Comparison of ENCODE assay signal across 21 mouse cellular contexts in the genomic region with DNA sequence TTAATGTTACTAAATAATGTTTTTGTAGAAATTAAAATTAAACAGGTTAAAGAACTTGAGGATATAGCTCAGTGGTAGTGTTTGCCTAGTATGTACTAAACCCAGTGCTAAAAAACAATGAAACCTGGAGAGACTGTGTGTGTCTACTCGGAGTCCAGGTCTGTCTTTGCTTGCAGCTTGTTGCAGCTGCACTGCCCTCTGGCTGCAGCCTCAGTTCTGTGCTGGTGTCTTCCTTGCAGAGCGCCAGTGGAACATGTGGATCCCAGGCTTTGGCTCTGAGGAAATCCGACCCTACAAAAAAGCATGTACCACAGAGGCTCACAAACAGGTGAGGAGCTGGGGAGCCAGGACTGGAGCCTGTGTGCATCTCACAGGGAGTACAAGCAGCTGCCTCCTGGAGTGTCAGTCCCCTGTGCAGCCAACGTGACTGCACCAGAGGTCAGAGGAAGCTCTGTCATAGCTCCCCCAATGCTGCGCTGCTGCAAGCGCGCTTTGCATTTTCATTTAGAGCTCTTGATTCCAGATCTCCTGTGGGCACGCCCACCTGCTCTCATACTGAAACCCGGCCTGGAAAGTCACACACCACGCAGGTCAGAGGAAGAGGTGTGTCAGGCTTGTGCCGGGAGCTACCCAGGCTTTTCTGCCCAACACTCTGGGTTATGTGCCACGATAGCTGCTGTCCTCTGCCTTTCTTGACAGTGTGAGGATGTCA. TPM values are rescaled to one million over a fixed set of nuclear protein-coding genes. Genes with fewer than 3 reads are reported as not detected.
DNase-seq lines count a peak whose midpoint lies in the region; ATAC-seq and TF ChIP-seq lines count a peak whose summit lies in the region.
"Had no signal": no experiment of that assay in that cellular context is flagged by ENCODE, and none has a peak within 500 bp of the region (broad histone marks: within the 10 kb centered on the region; RNA-seq: fewer than 3 reads in every experiment).

No protein-coding gene starts in this region.

- no peak overlapping the region for H3K27ac ChIP-seq in intestine, postnatal 0 days (ENCODE audit: low read depth, low read length)
- no peak overlapping the region for H3K27ac ChIP-seq in intestine, embryonic 15.5 days
- no peak overlapping the region for H3K27ac ChIP-seq in lung, embryonic 14.5 days (ENCODE audit: low read depth)
- no peak overlapping the region for H3K27ac ChIP-seq in stomach, postnatal 0 days (replicated peaks)
- H3K27ac ChIP-seq: heart, embryonic 15.5 days; hindbrain, embryonic 13.5 days; neural tube, embryonic 15.5 days; stomach, embryonic 15.5 days had no signal

- H3K4me2 ChIP-seq in intestine, postnatal 0 days (replicated peaks; ENCODE audit: low read depth), result no peak overlapping the region
- no peak overlapping the region for H3K4me2 ChIP-seq in intestine, embryonic 15.5 days (replicated peaks)
- no peak overlapping the region for H3K4me2 ChIP-seq in lung, embryonic 14.5 days
- no peak overlapping the region for H3K4me2 ChIP-seq in stomach, postnatal 0 days (replicated peaks; ENCODE audit: low read depth)
- H3K4me2 ChIP-seq: heart, embryonic 15.5 days; hindbrain, embryonic 13.5 days; neural tube, embryonic 15.5 days; stomach, embryonic 15.5 days had no signal

- no peak overlapping the region for H3K9ac ChIP-seq in intestine, postnatal 0 days (ENCODE audit: low read depth, low read length)
- no peak overlapping the region for H3K9ac ChIP-seq in intestine, embryonic 15.5 days
- no peak overlapping the region for H3K9ac ChIP-seq in lung, embryonic 14.5 days
- no peak overlapping the region for H3K9ac ChIP-seq in stomach, postnatal 0 days (ENCODE audit: low read length)
- H3K9ac ChIP-seq: heart, embryonic 15.5 days; hindbrain, embryonic 13.5 days; neural tube, embryonic 15.5 days; stomach, embryonic 15.5 days had no signal

- H3K27me3 ChIP-seq in intestine, postnatal 0 days (replicated peaks; ENCODE audit: control insufficient read depth, insufficient read depth, low read length), result no peaks in the 10 kb centered on the region
- H3K27me3 ChIP-seq in intestine, embryonic 15.5 days (replicated peaks), result no peaks in the 10 kb centered on the region
- H3K27me3 ChIP-seq in lung, embryonic 14.5 days (ENCODE audit: insufficient read depth, low read length), result no peaks in the 10 kb centered on the region
- H3K27me3 ChIP-seq in stomach, postnatal 0 days (ENCODE audit: control insufficient read depth, insufficient read depth, low read length), result no peaks in the 10 kb centered on the region
- H3K27me3 ChIP-seq: heart, embryonic 15.5 days; hindbrain, embryonic 13.5 days; neural tube, embryonic 15.5 days; stomach, embryonic 15.5 days had no signal

- no peaks in the 10 kb centered on the region for H3K4me1 ChIP-seq in intestine, postnatal 0 days (replicated peaks; ENCODE audit: control insufficient read depth, insufficient read depth, low read length)
- no peaks in the 10 kb centered on the region for H3K4me1 ChIP-seq in intestine, embryonic 15.5 days (replicated peaks)
- H3K4me1 ChIP-seq in lung, embryonic 14.5 days (ENCODE audit: insufficient read depth), result no peaks in the 10 kb centered on the region
- H3K4me1 ChIP-seq in stomach, postnatal 0 days (replicated peaks; ENCODE audit: control insufficient read depth, insufficient read depth), result no peaks in the 10 kb centered on the region
- H3K4me1 ChIP-seq: heart, embryonic 15.5 days; hindbrain, embryonic 13.5 days; neural tube, embryonic 15.5 days; stomach, embryonic 15.5 days had no signal

- intact Hi-C loops in left cerebral cortex, postnatal 25 days (cut with DNase I), result loop anchor here (5.0 kb wide), 1 partner anchor 121 kb away; no protein-coding TSS in a partner anchor

- H3K4me3 ChIP-seq in intestine, postnatal 0 days (ENCODE audit: low read depth, low read length), result no peak overlapping the region
- no peak overlapping the region for H3K4me3 ChIP-seq in intestine, embryonic 15.5 days (replicated peaks)
- no peak overlapping the region for H3K4me3 ChIP-seq in lung, embryonic 14.5 days (ENCODE audit: low read depth, low read length)
- H3K4me3 ChIP-seq in stomach, postnatal 0 days (ENCODE audit: low read depth, low read length), result no peak overlapping the region
- H3K4me3 ChIP-seq: erythroblast, embryonic 14.5 days; heart, embryonic 15.5 days; hindbrain, embryonic 13.5 days; neural tube, embryonic 15.5 days; stomach, embryonic 15.5 days had no signal

- no peaks in the 10 kb centered on the region for H3K9me3 ChIP-seq in intestine, postnatal 0 days (ENCODE audit: control insufficient read depth)
- H3K9me3 ChIP-seq in intestine, embryonic 15.5 days, result no peaks in the 10 kb centered on the region; the same call in 1 of the 2 replicates
- H3K9me3 ChIP-seq in lung, embryonic 14.5 days (ENCODE audit: low read depth, low read length), result no peaks in the 10 kb centered on the region
- no peaks in the 10 kb centered on the region for H3K9me3 ChIP-seq in stomach, postnatal 0 days (ENCODE audit: control insufficient read depth, low read length)
- H3K9me3 ChIP-seq: heart, embryonic 15.5 days; hindbrain, embryonic 13.5 days; neural tube, embryonic 15.5 days had no signal

- WGBS in intestine, postnatal 0 days, result 81% methylated on average over 12 of the region's 12 CpGs
- 84% methylated on average over 12 of the region's 12 CpGs for WGBS in intestine, embryonic 15.5 days
- 84% methylated on average over 12 of the region's 12 CpGs for WGBS in lung, embryonic 14.5 days
- 86% methylated on average over 12 of the region's 12 CpGs for WGBS in stomach, postnatal 0 days

- TF ChIP-seq CTCF in intestine, postnatal 0 days (IDR thresholded peaks at IDR 0.05; ENCODE audit: low read depth), result peak; percentile 44
- peak; percentile 28; the same call in 1 of the 2 replicates for TF ChIP-seq CTCF in lung, embryonic 14.5 days (IDR thresholded peaks at IDR 0.05; ENCODE audit: low read depth)
- peak; percentile 56 for TF ChIP-seq CTCF in stomach, postnatal 0 days (IDR thresholded peaks at IDR 0.05; ENCODE audit: low read depth)

- DNase-seq in adrenal gland, postnatal 14 days, result peak; percentile 4
- DNase-seq in adrenal gland, postnatal 4 days (ENCODE audit: low spot score in 2 of 2), result no peak
- DNase-seq in lung, embryonic 14.5 days, result no peak
- DNase-seq in lung, postnatal 14 days, result no peak
- DNase-seq in stomach, postnatal 0 days (ENCODE audit: low spot score), result no peak
- no peak for DNase-seq in left cerebral cortex, postnatal 25 days (ENCODE audit: low spot score in 2 of 2)
- DNase-seq: adrenal gland, adult 8-10 months; cerebellum, adult 9-11 months; embryo, embryonic 11 days; kidney, adult 18-20 months; kidney, postnatal 4 days; layer of hippocampus, postnatal 36 days; retina, postnatal 1 day had no signal

- no peak for TF ChIP-seq EP300 in stomach, postnatal 0 days (optimal IDR thresholded peaks at IDR 0.05)

- H3K36me3 ChIP-seq in intestine, postnatal 0 days (ENCODE audit: control insufficient read depth, insufficient read depth), result peaks cover 28% of the 10 kb centered on the region
- H3K36me3 ChIP-seq in intestine, embryonic 15.5 days, result peaks cover 14% of the 10 kb centered on the region; the same call in 1 of the 2 replicates
- H3K36me3 ChIP-seq in lung, embryonic 14.5 days (ENCODE audit: insufficient read depth), result peaks cover 41% of the 10 kb centered on the region
- H3K36me3 ChIP-seq in stomach, postnatal 0 days (ENCODE audit: control insufficient read depth, insufficient read depth, low read length), result peaks cover 9% of the 10 kb centered on the region; the same call in 1 of the 2 replicates

- no peak for ATAC-seq in intestine, postnatal 0 days
- ATAC-seq in intestine, embryonic 15.5 days, result no peak
- ATAC-seq in lung, embryonic 14.5 days (ENCODE audit: insufficient read depth), result no peak
- ATAC-seq in stomach, postnatal 0 days (ENCODE audit: low FRiP score, low TSS enrichment), result no peak

RNA-seq across cellular contexts. Expression of a gene that starts 11.4 kb away (rescaled TPM):
- 0.93 and 3.5 TPM in 2 replicates for total RNA-seq in adrenal gland, postnatal 14 days (2021)
- total RNA-seq in adrenal gland, postnatal 4 days (2021), result 1 to 10 TPM; 4.3 to 6.6 TPM
- 48.2 and 48.3 TPM in 2 replicates for polyA plus RNA-seq in intestine, postnatal 0 days (2015; fragmentation: Nextera tagmentation; extraction: Ambion mirVana)
- polyA plus RNA-seq in intestine, embryonic 15.5 days (2015; fragmentation: Nextera tagmentation; extraction: Ambion mirVana), result 3.6 and 3.9 TPM in 2 replicates
- polyA plus RNA-seq in lung, embryonic 14.5 days (2014; fragmentation: Nextera tagmentation; extraction: Ambion mirVana), result 1.2 and 1.9 TPM in 2 replicates
- 2.3 and 2.6 TPM in 2 replicates for polyA plus RNA-seq in stomach, postnatal 0 days (2015; fragmentation: Nextera tagmentation; extraction: Ambion mirVana)
- total RNA-seq in left cerebral cortex, postnatal 25 days (2021), result 1 to 10 TPM; 1.2 to 1.5 TPM
- total RNA-seq: megakaryocyte-erythroid progenitor cell, adult 5-6 weeks had no signal

RNA-seq across cellular contexts. Expression of a gene that starts 17.6 kb away (rescaled TPM):
- total RNA-seq in adrenal gland, postnatal 14 days (2021), result 27.3 and 31.3 TPM in 2 replicates
- total RNA-seq in adrenal gland, postnatal 4 days (2021), result 10 to 100 TPM; 19.4 to 23.3 TPM
- 43.2 and 47.5 TPM in 2 replicates for polyA plus RNA-seq in intestine, postnatal 0 days (2015; fragmentation: Nextera tagmentation; extraction: Ambion mirVana)
- polyA plus RNA-seq in intestine, embryonic 15.5 days (2015; fragmentation: Nextera tagmentation; extraction: Ambion mirVana), result 37.7 and 39.8 TPM in 2 replicates
- polyA plus RNA-seq in lung, embryonic 14.5 days (2014; fragmentation: Nextera tagmentation; extraction: Ambion mirVana), result 48.7 and 49.1 TPM in 2 replicates
- polyA plus RNA-seq in stomach, postnatal 0 days (2015; fragmentation: Nextera tagmentation; extraction: Ambion mirVana), result 23.9 and 24.0 TPM in 2 replicates
- total RNA-seq in left cerebral cortex, postnatal 25 days (2021), result 10 to 100 TPM; 19.2 to 22.5 TPM

RNA-seq across cellular contexts. Expression of a gene that starts 30.4 kb away (rescaled TPM):
- total RNA-seq in adrenal gland, postnatal 14 days (2021), result 16.2 and 17.3 TPM in 2 replicates
- 10 to 100 TPM; 19.8 to 26.8 TPM for total RNA-seq in adrenal gland, postnatal 4 days (2021)
- polyA plus RNA-seq in intestine, postnatal 0 days (2015; fragmentation: Nextera tagmentation; extraction: Ambion mirVana), result 8.9 and 9.6 TPM in 2 replicates
- polyA plus RNA-seq in intestine, embryonic 15.5 days (2015; fragmentation: Nextera tagmentation; extraction: Ambion mirVana), result 27.8 and 31.3 TPM in 2 replicates
- 33.1 and 39.5 TPM in 2 replicates for polyA plus RNA-seq in lung, embryonic 14.5 days (2014; fragmentation: Nextera tagmentation; extraction: Ambion mirVana)
- polyA plus RNA-seq in stomach, postnatal 0 days (2015; fragmentation: Nextera tagmentation; extraction: Ambion mirVana), result 11.2 and 11.4 TPM in 2 replicates
- total RNA-seq in left cerebral cortex, postnatal 25 days (2021), result 10 to 100 TPM; 25.2 to 26.2 TPM

RNA-seq across cellular contexts. Expression of a gene that starts 37.6 kb away (rescaled TPM):
- 33.2 and 35.3 TPM in 2 replicates for total RNA-seq in adrenal gland, postnatal 14 days (2021)
- total RNA-seq in adrenal gland, postnatal 4 days (2021), result 10 to 100 TPM; 40.3 to 45.8 TPM
- polyA plus RNA-seq in intestine, postnatal 0 days (2015; fragmentation: Nextera tagmentation; extraction: Ambion mirVana), result 80.1 and 84.1 TPM in 2 replicates
- polyA plus RNA-seq in intestine, embryonic 15.5 days (2015; fragmentation: Nextera tagmentation; extraction: Ambion mirVana), result 74.5 and 82.9 TPM in 2 replicates
- 69.9 and 71.8 TPM in 2 replicates for polyA plus RNA-seq in lung, embryonic 14.5 days (2014; fragmentation: Nextera tagmentation; extraction: Ambion mirVana)
- polyA plus RNA-seq in stomach, postnatal 0 days (2015; fragmentation: Nextera tagmentation; extraction: Ambion mirVana), result 45.5 and 45.7 TPM in 2 replicates
- 10 to 100 TPM; 18.0 to 22.2 TPM for total RNA-seq in left cerebral cortex, postnatal 25 days (2021)

Comparison
In these comparisons a context has a peak if more than half of its experiments do, and no peak if none do; other contexts are left out.
1. RNA of a gene that starts 11.4 kb away (polyA plus RNA-seq): 48.2 to 48.3 TPM in intestine, postnatal 0 days; 3.6 to 3.9 TPM in intestine, embryonic 15.5 days, 2.3 to 2.6 TPM in stomach, postnatal 0 days and 1.2 to 1.9 TPM in lung, embryonic 14.5 days; every median in the first group is over 10 times any median in the second.
2. Peak in every context shown above with its lines, with median percentiles within 50 percentile points of each other: CTCF ChIP-seq.